ENCODE assay signal across 8 mouse cellular contexts in the genomic region with DNA sequence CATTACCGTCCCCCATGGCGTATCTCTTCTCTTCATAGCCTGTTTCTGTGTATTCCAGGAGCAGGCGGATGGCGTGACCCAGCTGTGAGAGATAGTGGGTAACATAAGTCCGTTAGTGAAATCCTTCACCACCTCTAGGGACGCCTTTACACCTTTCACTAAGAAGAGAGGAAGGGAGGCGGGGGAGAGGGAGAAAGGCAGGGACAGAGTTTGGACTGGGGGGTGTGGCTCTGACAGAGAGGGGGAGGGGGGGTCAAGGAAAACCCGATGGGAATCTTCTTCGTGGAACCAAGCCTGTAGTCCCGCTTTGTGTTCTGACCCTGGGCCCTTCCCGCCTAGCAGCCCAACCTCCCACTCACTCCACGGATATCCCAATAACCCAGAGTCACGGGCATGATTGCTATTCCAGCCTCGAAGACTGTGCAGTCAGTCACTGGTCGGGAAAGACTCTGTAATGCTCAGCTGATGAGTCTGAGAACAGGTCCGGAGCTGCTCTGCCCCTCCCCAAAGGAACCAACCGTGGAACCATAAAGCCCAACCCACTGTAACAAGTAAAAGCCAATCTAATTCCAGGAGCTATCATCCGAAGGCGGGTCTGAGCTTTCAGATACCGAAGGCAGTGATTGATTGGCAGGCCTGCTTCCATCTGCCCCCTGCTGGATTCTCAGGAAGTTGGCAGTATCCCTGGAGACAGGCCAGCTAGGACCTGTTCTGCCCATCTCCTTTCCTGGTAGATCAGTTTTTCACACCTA. TPM values are rescaled to one million over a fixed set of nuclear protein-coding genes. Genes with fewer than 3 reads are reported as not detected.
A peak's percentile ranks its signal among the peaks of the same experiment; 100 is the strongest.
DNase-seq lines count a peak whose midpoint lies in the region; ATAC-seq and TF ChIP-seq lines count a peak whose summit lies in the region.
"Had no signal": no experiment of that assay in that cellular context is flagged by ENCODE, and none has a peak within 500 bp of the region (broad histone marks: within the 10 kb centered on the region; RNA-seq: fewer than 3 reads in every experiment).

Gstm6 (minus strand) TSS at position 511 of the 752 bp plus-strand sequence.

- peak within 1 kb of the TSS; percentile 41 to 44 for H3K4me3 ChIP-seq in ES-E14 (ENCODE audit: insufficient read depth in 1 of 2, low read depth in 1 of 2, low read length in 2 of 2, poor library complexity in 1 of 2, severe bottlenecking in 1 of 2)
- H3K4me3 ChIP-seq: erythroblast, embryonic 14.5 days had no signal

- intact Hi-C loops in heart, postnatal 10 days (cut with DNase I) = loop anchor here (5.0 kb wide), 2 partner anchors 39 to 119 kb away; no protein-coding TSS in a partner anchor

- in situ Hi-C loops in ES-E14 (cut with MboI; ENCODE audit: low sequenced_read_pairs in 2 of 2, unreplicated experiment in 2 of 2) = no loop called here

- 0 out of 4 replicates have a peak, but pooled peaks cover 0 to 2% of the 10 kb centered on the region in 2 experiments for H3K4me1 ChIP-seq in ES-E14 (ENCODE audit: control insufficient read depth in 2 of 2, insufficient read depth in 2 of 2, low read length in 2 of 2, poor library complexity in 1 of 2)

- H3K36me3 ChIP-seq in ES-E14 (ENCODE audit: control insufficient read depth, insufficient read depth, low read length, poor library complexity, severe bottlenecking) = no peaks in the 10 kb centered on the region

- H3K9me3 ChIP-seq in ES-E14 (ENCODE audit: control insufficient read depth, insufficient read depth, low read depth, low read length) = no peaks in the 10 kb centered on the region

- DNase-seq in ES-E14 (ENCODE audit: low read depth, low spot score) (peak; percentile 76), WW6 (ENCODE audit: low read depth, low spot score) (peak; percentile 75)
- DNase-seq in heart, postnatal 10 days = peak; percentile 24 to 37
- DNase-seq in layer of hippocampus, adult 18-20 months (ENCODE audit: low spot score in 2 of 2) = peak; percentile 57 to 83
- peak; percentile 73 for DNase-seq in lung, postnatal 10 days
- DNase-seq in testis, postnatal 14 days (ENCODE audit: low spot score) = peak; percentile 77

- ATAC-seq in megakaryocyte-erythroid progenitor cell, adult 5-6 weeks (replicated peaks; ENCODE audit: low FRiP score, low TSS enrichment, poor library complexity, severe bottlenecking) = no peak

- no peak within 1 kb of the TSS for H3K27ac ChIP-seq in ES-E14 (ENCODE audit: insufficient read depth, low read depth, low read length, poor library complexity, severe bottlenecking)

- H3K9ac ChIP-seq in ES-E14 (ENCODE audit: insufficient read depth, low read depth, low read length, poor library complexity, severe bottlenecking) = 0 out of 2 replicates have a peak within 1 kb of the TSS, but pooled peaks have one; percentile 28

TF ChIP-seq in ES-E14, 5 proteins besides CTCF, POLR2A, EP300 and RAD21:
- TF ChIP-seq ZC3H11A (IDR thresholded peaks at IDR 0.05; ENCODE audit: borderline replicate concordance, low read depth, low read length) (no peak), ZNF384 (IDR thresholded peaks at IDR 0.05; ENCODE audit: low read depth, low read length) (no peak), CHD2 (IDR thresholded peaks at IDR 0.05; ENCODE audit: low read depth, low read length) (no peak), HCFC1 (IDR thresholded peaks at IDR 0.05; ENCODE audit: borderline replicate concordance, insufficient read depth, low read length) (no peak), MAFK (IDR thresholded peaks at IDR 0.05; ENCODE audit: insufficient read depth, low read depth, low read length) (no peak)

RNA-seq across cellular contexts. Expression of gene Gstm6, which starts in this region (rescaled TPM):
- 0.98 and 1.3 TPM in 2 replicates for total RNA-seq in ES-E14 (2012; rRNA removed)
- total RNA-seq in heart, postnatal 10 days (2021) = 1 to 10 TPM in 1 of 2 experiments, under 1 TPM in 1; 0.87 to 1.4 TPM
- total RNA-seq in layer of hippocampus, adult 18-20 months (2021) = 10 to 100 TPM; 18.6 to 19.6 TPM
- total RNA-seq in megakaryocyte-erythroid progenitor cell, adult 5-6 weeks (2014; fragmentation: Nextera tagmentation) = not detected in 2 replicates
- total RNA-seq in megakaryocyte-erythroid progenitor cell, adult 5-6 weeks (2017) = not detected in 2 replicates
